Mouse (Mus musculus) heart, adult 2 months (tissue): ENCODE results near the gene Pde4c. TPM values are rescaled to one million over a fixed set of nuclear protein-coding genes. Genes with fewer than 3 reads are reported as not detected.

Source experiments
- DNase-seq, 2 experiments: peaks; one replicate each; pipeline ENCODE4 v3.0.0; 2021
- H3K27ac ChIP-seq: fragments of 200-600 bp; 2 replicates; pipeline ENCODE4 v1.8.1; 2022
- H3K27me3 ChIP-seq: fragments of 200-500 bp; 2 replicates; pipeline ENCODE4 v1.6.1; 2012; ENCODE audit warnings: mild to moderate bottlenecking, low read length, inconsistent platforms, mixed read lengths; ENCODE audit not compliant: control insufficient read depth, insufficient read depth
- H3K36me3 ChIP-seq: fragments of 200-500 bp; 2 replicates; pipeline ENCODE4 v1.6.1; 2012; ENCODE audit warnings: low read length, inconsistent platforms; ENCODE audit not compliant: control insufficient read depth, insufficient read depth
- H3K4me1 ChIP-seq: fragments of 200-500 bp; 2 replicates; pipeline ENCODE4 v1.6.1; 2011; ENCODE audit warnings: low read length; ENCODE audit not compliant: control insufficient read depth, insufficient read depth
- H3K4me3 ChIP-seq: fragments of 200-600 bp; 2 replicates; pipeline ENCODE4 v1.8.1; 2022
- H3K79me2 ChIP-seq: fragments of 200-500 bp; replicated peaks from 2 replicates; pipeline ENCODE4 v1.6.1; 2012; ENCODE audit warnings: mild to moderate bottlenecking, inconsistent platforms, low read length, moderate library complexity, mixed read lengths; ENCODE audit not compliant: control insufficient read depth, insufficient read depth
- H3K9ac ChIP-seq: fragments of 200-500 bp; 2 replicates; pipeline ENCODE4 v1.6.1; 2012; ENCODE audit warnings: low read depth, mild to moderate bottlenecking, control low read depth, inconsistent platforms, low read length, mixed read lengths
- CTCF ChIP-seq: fragments of 200-600 bp; IDR thresholded peaks from 2 replicates; pipeline ENCODE4 v1.8.1; 2022; ENCODE audit warnings: antibody characterized with exemption, mild to moderate bottlenecking, moderate library complexity
- EP300 ChIP-seq: fragments of 200-500 bp; IDR thresholded peaks from 2 replicates; pipeline ENCODE4 v1.6.1; 2011; ENCODE audit warnings: low read depth, low read length, control low read depth; ENCODE audit not compliant: insufficient read depth
- POLR2A ChIP-seq: fragments of 200-500 bp; IDR thresholded peaks from 2 replicates; pipeline ENCODE4 v1.6.1; 2011; ENCODE audit warnings: mild to moderate bottlenecking, low read depth, low read length, control low read depth; ENCODE audit not compliant: insufficient read depth
- whole genome bisulfite sequencing: fragments of 180-500 bp; shearing (Covaris S2); methylation state at CpG from one replicate; pipeline ENCODE4 v1.1.7; 2018; 5-methylcytosine and 5-hydroxymethylcytosine counted together
- intact Hi-C: fragments of 180-260 bp; cut with DNase I; formaldehyde crosslinking; loops from one replicate; pipeline ENCODE4 v1.15.1; 2025
- polyA plus RNA-seq: library from polyadenylated mRNA; depleted of rRNA; stranded (reverse); fragments of >200 nt; gene quantifications from 2 replicates; pipeline ENCODE4 v1.2.3, GENCODE M21; 2012
- total RNA-seq, 2 experiments: library from RNA; stranded (reverse); gene quantifications; 2 replicates each; pipeline ENCODE4 v1.2.3; 2021

Pde4c gene
- total and polyA plus RNA-seq, 3 experiments = 2.3 to 11.0 (median 2.7) TPM

GRCm38 (mm10) chr8:70709794-70710193 is 13.7 kb upstream of the Pde4c start:
- TF ChIP-seq POLR2A (no peak), CTCF (no peak), EP300 (no peak)
- intact Hi-C loops = no loop called here
- Histone ChIP-seq H3K36me3 (no peaks in the 10 kb centered on the region), H3K79me2 (no peaks in the 10 kb centered on the region), H3K27ac (no peak overlapping the region), H3K4me3 (no peak overlapping the region), H3K9ac (no peak overlapping the region), H3K4me1 (peaks cover 3% of the 10 kb centered on the region; the same call in 1 of the 2 replicates), H3K27me3 (no peaks in the 10 kb centered on the region)
- DNase-seq = peak in 1 of 2 experiments; percentile 19
- 90% methylated on average over 9 of the region's 9 CpGs for WGBS

GRCm38 (mm10) chr8:70710296-70710695 is 13.2 kb upstream of the Pde4c start:
- no peak overlapping the region for H3K9ac ChIP-seq
- no peaks in the 10 kb centered on the region for H3K79me2 ChIP-seq
- H3K4me1 ChIP-seq = peaks cover 3% of the 10 kb centered on the region; the same call in 1 of the 2 replicates
- no peak overlapping the region for H3K27ac ChIP-seq
- DNase-seq = peak in 1 of 2 experiments; percentile 34
- intact Hi-C loops = no loop called here
- no peak overlapping the region for H3K4me3 ChIP-seq
- H3K36me3 ChIP-seq = no peaks in the 10 kb centered on the region
- H3K27me3 ChIP-seq = no peaks in the 10 kb centered on the region
- 88% methylated on average over 1 of the region's 1 CpGs for WGBS
- no peak for TF ChIP-seq POLR2A
- TF ChIP-seq EP300 = 0 out of 2 replicates have a peak, but pooled peaks have one; percentile 21

GRCm38 (mm10) chr8:70711041-70711440 is 12.5 kb upstream of the Pde4c start:
- Histone ChIP-seq H3K4me3 (no peak overlapping the region), H3K4me1 (peaks cover 3% of the 10 kb centered on the region; the same call in 1 of the 2 replicates), H3K9ac (no peak overlapping the region), H3K36me3 (no peaks in the 10 kb centered on the region), H3K27ac (no peak overlapping the region), H3K27me3 (no peaks in the 10 kb centered on the region), H3K79me2 (no peaks in the 10 kb centered on the region)
- WGBS = 83% methylated on average over 11 of the region's 11 CpGs
- intact Hi-C loops = no loop called here
- no peak for TF ChIP-seq POLR2A
- TF ChIP-seq CTCF = no peak
- TF ChIP-seq EP300 = no peak
- DNase-seq = no peak

- DNase-seq = no peak
- TF ChIP-seq POLR2A (no peak), CTCF (no peak), EP300 (no peak)
- Histone ChIP-seq H3K27me3 (no peaks in the 10 kb centered on the region), H3K4me3 (no peak overlapping the region), H3K4me1 (peaks cover 3% of the 10 kb centered on the region; the same call in 1 of the 2 replicates), H3K36me3 (no peaks in the 10 kb centered on the region), H3K79me2 (no peaks in the 10 kb centered on the region), H3K27ac (no peak overlapping the region), H3K9ac (no peak overlapping the region)
- WGBS = 83% methylated on average over 7 of the region's 7 CpGs
- intact Hi-C loops = no loop called here
Observed at GRCm38 (mm10) chr8:70713991-70714390, 9.5 kb upstream of the Pde4c start.

GRCm38 (mm10) chr8:70715086-70715485 is 8.4 kb upstream of the Pde4c start:
- Histone ChIP-seq H3K27ac (no peak overlapping the region), H3K36me3 (no peaks in the 10 kb centered on the region), H3K9ac (no peak overlapping the region), H3K27me3 (no peaks in the 10 kb centered on the region), H3K79me2 (no peaks in the 10 kb centered on the region), H3K4me3 (no peak overlapping the region), H3K4me1 (peaks cover 3% of the 10 kb centered on the region; the same call in 1 of the 2 replicates)
- intact Hi-C loops = no loop called here
- no peak for TF ChIP-seq EP300
- TF ChIP-seq CTCF = no peak
- TF ChIP-seq POLR2A = no peak
- WGBS = 66% methylated on average over 2 of the region's 2 CpGs
- DNase-seq = no peak

GRCm38 (mm10) chr8:70716521-70717400 is 6.8 kb upstream of the Pde4c start:
- Histone ChIP-seq H3K9ac (no peak overlapping the region), H3K27me3 (no peaks in the 10 kb centered on the region), H3K4me3 (no peak overlapping the region), H3K36me3 (no peaks in the 10 kb centered on the region), H3K27ac (no peak overlapping the region), H3K4me1 (peaks cover 1% of the 10 kb centered on the region; the same call in 1 of the 2 replicates), H3K79me2 (no peaks in the 10 kb centered on the region)
- TF ChIP-seq POLR2A (no peak), CTCF (no peak), EP300 (no peak)
- 78% methylated on average over 40 of the region's 40 CpGs for WGBS
- intact Hi-C loops = no loop called here
- no peak for DNase-seq
